10 mouse cellular contexts compared by ENCODE assay signal in genomic region chr2:131232558-131232957, GRCm38 (mm10). TPM values are rescaled to one million over a fixed set of nuclear protein-coding genes. Genes with fewer than 3 reads are reported as not detected.
DNase-seq lines count a peak whose midpoint lies in the region; ATAC-seq and TF ChIP-seq lines count a peak whose summit lies in the region.
"Had no signal": no experiment of that assay in that cellular context is flagged by ENCODE, and none has a peak within 500 bp of the region (broad histone marks: within the 10 kb centered on the region; RNA-seq: fewer than 3 reads in every experiment).

No protein-coding gene starts in this region.

- peak; percentile 57 for DNase-seq in CD4-positive, CD25-positive, alpha-beta regulatory T cell, adult 2 months (ENCODE audit: low read depth, low spot score)
- peak; percentile 93 for DNase-seq in MEL (ENCODE audit: low read depth, low spot score)
- DNase-seq in induced T-regulatory cell, adult 2 months (ENCODE audit: low read depth) = peak; percentile 53
- DNase-seq in forebrain, embryonic 10.5 days (ENCODE audit: extremely low spot score, low spot score) = no peak
- no peak for DNase-seq in embryonic facial prominence, embryonic 10.5 days (ENCODE audit: low spot score)
- DNase-seq: gastrocnemius, postnatal 36 days had no signal

- H3K4me1 ChIP-seq in MEL (ENCODE audit: control insufficient read depth in 1 of 2, insufficient read depth in 2 of 2, low read length in 2 of 2) = peaks cover 10 to 12% of the 10 kb centered on the region in 2 experiments
- peaks cover 35% of the 10 kb centered on the region for H3K4me1 ChIP-seq in forebrain, embryonic 10.5 days
- H3K4me1 ChIP-seq in embryonic facial prominence, embryonic 10.5 days = peaks cover 34% of the 10 kb centered on the region
- peaks cover 20% of the 10 kb centered on the region for H3K4me1 ChIP-seq in kidney, embryonic 14.5 days (ENCODE audit: control insufficient read depth, insufficient read depth, low read length)

- TF ChIP-seq EP300 in MEL (IDR thresholded peaks at IDR 0.05; ENCODE audit: low read depth in 1 of 2, low read length in 2 of 2) = no peak

- peaks cover 11% of the 10 kb centered on the region for H3K79me2 ChIP-seq in MEL (ENCODE audit: control insufficient read depth, insufficient read depth, low read length, poor library complexity)

- H3K27me3 ChIP-seq in MEL (ENCODE audit: control insufficient read depth in 1 of 2, insufficient read depth in 2 of 2, low read length in 2 of 2) = no peaks in the 10 kb centered on the region
- H3K27me3 ChIP-seq in forebrain, embryonic 10.5 days (ENCODE audit: poor library complexity, severe bottlenecking) = no peaks in the 10 kb centered on the region
- H3K27me3 ChIP-seq in embryonic facial prominence, embryonic 10.5 days (replicated peaks; ENCODE audit: low read depth, poor library complexity, severe bottlenecking) = no peaks in the 10 kb centered on the region
- H3K27me3 ChIP-seq in kidney, embryonic 14.5 days (ENCODE audit: control insufficient read depth, insufficient read depth, low read length) = no peaks in the 10 kb centered on the region
- H3K27me3 ChIP-seq: kidney, embryonic 15.5 days had no signal

- H3K9me3 ChIP-seq in MEL (replicated peaks; ENCODE audit: insufficient read depth, low read length) = no peaks in the 10 kb centered on the region
- H3K9me3 ChIP-seq in forebrain, embryonic 10.5 days = no peaks in the 10 kb centered on the region
- no peaks in the 10 kb centered on the region for H3K9me3 ChIP-seq in embryonic facial prominence, embryonic 10.5 days
- no peaks in the 10 kb centered on the region for H3K9me3 ChIP-seq in kidney, embryonic 14.5 days (ENCODE audit: control insufficient read depth, low read length)
- H3K9me3 ChIP-seq: kidney, embryonic 15.5 days had no signal

- no peak for TF ChIP-seq CTCF in MEL (IDR thresholded peaks at IDR 0.05 in 2 of 3, conservative IDR thresholded peaks at IDR 0.05 in 1 of 3; ENCODE audit: control insufficient read depth in 1 of 3, insufficient read depth in 1 of 3, low read depth in 2 of 3, low read length in 3 of 3, poor library complexity in 1 of 3, severe bottlenecking in 1 of 3)

- H3K27ac ChIP-seq in MEL (ENCODE audit: control insufficient read depth, low read depth, low read length) = peak overlapping the region; percentile 62
- H3K27ac ChIP-seq in forebrain, embryonic 10.5 days = no peak overlapping the region
- no peak overlapping the region for H3K27ac ChIP-seq in embryonic facial prominence, embryonic 10.5 days (replicated peaks)
- no peak overlapping the region for H3K27ac ChIP-seq in kidney, embryonic 14.5 days (ENCODE audit: low read depth, low read length)

- 84% methylated on average over 2 of the region's 2 CpGs for WGBS in forebrain, embryonic 10.5 days
- WGBS in embryonic facial prominence, embryonic 10.5 days = 90% methylated on average over 2 of the region's 2 CpGs
- 74% methylated on average over 2 of the region's 2 CpGs for WGBS in kidney, embryonic 14.5 days

- peak overlapping the region in 1 of 2 experiments; percentile 59; a peak in 2 of 4 replicates for H3K4me3 ChIP-seq in MEL (ENCODE audit: control insufficient read depth in 1 of 2, insufficient read depth in 1 of 2, low read depth in 2 of 2, low read length in 2 of 2)
- no peak overlapping the region for H3K4me3 ChIP-seq in forebrain, embryonic 10.5 days
- H3K4me3 ChIP-seq in embryonic facial prominence, embryonic 10.5 days = no peak overlapping the region
- H3K4me3 ChIP-seq in kidney, embryonic 14.5 days (ENCODE audit: low read length) = no peak overlapping the region

- no peak for ATAC-seq in CD4-positive, CD25-positive, alpha-beta regulatory T cell, adult 4 months
- ATAC-seq in megakaryocyte-erythroid progenitor cell, adult 5-6 weeks (replicated peaks; ENCODE audit: low FRiP score, low TSS enrichment, poor library complexity, severe bottlenecking) = peak; percentile 44
- no peak for ATAC-seq in kidney, embryonic 14.5 days (ENCODE audit: low FRiP score, low TSS enrichment)

- H3K36me3 ChIP-seq in MEL (ENCODE audit: control insufficient read depth in 1 of 2, insufficient read depth in 2 of 2, low read length in 2 of 2) = peaks cover 0 to 16% of the 10 kb centered on the region in 2 experiments; a peak in 2 of 4 replicates
- peaks cover 14% of the 10 kb centered on the region; the same call in 1 of the 2 replicates for H3K36me3 ChIP-seq in forebrain, embryonic 10.5 days (replicated peaks)
- H3K36me3 ChIP-seq in embryonic facial prominence, embryonic 10.5 days (replicated peaks) = 0 out of 2 replicates have a peak, but pooled peaks cover 10% of the 10 kb centered on the region
- no peaks in the 10 kb centered on the region for H3K36me3 ChIP-seq in kidney, embryonic 14.5 days (ENCODE audit: control insufficient read depth, insufficient read depth, low read length)

- H3K9ac ChIP-seq in MEL (ENCODE audit: control insufficient read depth, low read depth, low read length, poor library complexity, severe bottlenecking) = peak overlapping the region; percentile 64
- no peak overlapping the region for H3K9ac ChIP-seq in kidney, embryonic 14.5 days (ENCODE audit: low read depth, low read length)
- H3K9ac ChIP-seq: kidney, embryonic 15.5 days had no signal

- no peak for TF ChIP-seq RAD21 in MEL (IDR thresholded peaks at IDR 0.05; ENCODE audit: low read depth, low read length)

- peak in 1 of 2 experiments; percentile 82; a peak in 2 of 4 replicates for TF ChIP-seq POLR2A in MEL (IDR thresholded peaks at IDR 0.05; ENCODE audit: control insufficient read depth in 1 of 2, insufficient read depth in 1 of 2, low read depth in 1 of 2, low read length in 2 of 2, poor library complexity in 1 of 2)

- H3K4me2 ChIP-seq in kidney, embryonic 14.5 days (replicated peaks; ENCODE audit: low read depth, low read length) = no peak overlapping the region

RNA-seq across cellular contexts. Expression of gene Mavs, which starts 1.3 kb away (rescaled TPM):
- polyA plus RNA-seq in CD4-positive, CD25-positive, alpha-beta regulatory T cell, adult 4 months (2017; shearing (Covaris generic)) = 10 to 100 TPM; 22.5 to 34.2 TPM
- total RNA-seq in MEL (2012; rRNA removed) = 21.2 and 21.3 TPM in 2 replicates
- polyA plus RNA-seq in MEL (2012; ENCODE audit: insufficient read depth in 1 of 2, insufficient read length in 2 of 2, low read depth in 1 of 2, low replicate concordance in 2 of 2, missing spikeins in 1 of 2) = 10 to 100 TPM in 1 of 2 experiments, not detected in 1; 32.1 TPM
- 28.8 and 28.9 TPM in 2 replicates for total RNA-seq in megakaryocyte-erythroid progenitor cell, adult 5-6 weeks (2014; fragmentation: Nextera tagmentation)
- total RNA-seq in megakaryocyte-erythroid progenitor cell, adult 5-6 weeks (2017) = 16.9 and 24.8 TPM in 2 replicates
- 19.7 and 20.1 TPM in 2 replicates for polyA plus RNA-seq in forebrain, embryonic 10.5 days (2016; fragmentation: Nextera tagmentation; extraction: Ambion mirVana)
- polyA plus RNA-seq in embryonic facial prominence, embryonic 10.5 days (2016; fragmentation: Nextera tagmentation; extraction: Ambion mirVana) = 19.4 and 20.4 TPM in 2 replicates
- 19.7 and 23.7 TPM in 2 replicates for polyA plus RNA-seq in kidney, embryonic 14.5 days (2014; fragmentation: Nextera tagmentation; extraction: Ambion mirVana)

RNA-seq across cellular contexts. Expression of gene Ap5s1, which starts 25.7 kb away (rescaled TPM):
- polyA plus RNA-seq in CD4-positive, CD25-positive, alpha-beta regulatory T cell, adult 4 months (2017; shearing (Covaris generic)) = 10 to 100 TPM; 23.8 to 28.5 TPM
- 9.6 TPM in 2 replicates for total RNA-seq in MEL (2012; rRNA removed)
- polyA plus RNA-seq in MEL (2012; ENCODE audit: insufficient read depth in 1 of 2, insufficient read length in 2 of 2, low read depth in 1 of 2, low replicate concordance in 2 of 2, missing spikeins in 1 of 2) = 10 to 100 TPM in 1 of 2 experiments, not detected in 1; 12.7 TPM
- 5.9 and 14.7 TPM in 2 replicates for total RNA-seq in megakaryocyte-erythroid progenitor cell, adult 5-6 weeks (2014; fragmentation: Nextera tagmentation)
- 1.9 and 3.3 TPM in 2 replicates for total RNA-seq in megakaryocyte-erythroid progenitor cell, adult 5-6 weeks (2017)
- polyA plus RNA-seq in forebrain, embryonic 10.5 days (2016; fragmentation: Nextera tagmentation; extraction: Ambion mirVana) = 23.2 and 26.9 TPM in 2 replicates
- polyA plus RNA-seq in embryonic facial prominence, embryonic 10.5 days (2016; fragmentation: Nextera tagmentation; extraction: Ambion mirVana) = 23.3 and 25.3 TPM in 2 replicates
- 22.2 and 23.7 TPM in 2 replicates for polyA plus RNA-seq in kidney, embryonic 14.5 days (2014; fragmentation: Nextera tagmentation; extraction: Ambion mirVana)

RNA-seq across cellular contexts. Expression of gene Pank2, which starts 29.7 kb away (rescaled TPM):
- polyA plus RNA-seq in CD4-positive, CD25-positive, alpha-beta regulatory T cell, adult 4 months (2017; shearing (Covaris generic)) = 10 to 100 TPM in 1 of 2 experiments, 1 to 10 TPM in 1; 7.7 to 12.0 TPM
- total RNA-seq in MEL (2012; rRNA removed) = 34.9 and 36.0 TPM in 2 replicates
- polyA plus RNA-seq in MEL (2012; ENCODE audit: insufficient read depth in 1 of 2, insufficient read length in 2 of 2, low read depth in 1 of 2, low replicate concordance in 2 of 2, missing spikeins in 1 of 2) = 100 to 1,000 TPM in 1 of 2 experiments, 10 to 100 TPM in 1; 71.8 to 275 TPM
- total RNA-seq in megakaryocyte-erythroid progenitor cell, adult 5-6 weeks (2014; fragmentation: Nextera tagmentation) = 47.4 and 52.7 TPM in 2 replicates
- total RNA-seq in megakaryocyte-erythroid progenitor cell, adult 5-6 weeks (2017) = 56.3 and 94.8 TPM in 2 replicates
- polyA plus RNA-seq in forebrain, embryonic 10.5 days (2016; fragmentation: Nextera tagmentation; extraction: Ambion mirVana) = 38.9 and 44.8 TPM in 2 replicates
- 44.2 and 44.6 TPM in 2 replicates for polyA plus RNA-seq in embryonic facial prominence, embryonic 10.5 days (2016; fragmentation: Nextera tagmentation; extraction: Ambion mirVana)
- polyA plus RNA-seq in kidney, embryonic 14.5 days (2014; fragmentation: Nextera tagmentation; extraction: Ambion mirVana) = 45.4 and 49.3 TPM in 2 replicates

RNA-seq across cellular contexts. Expression of gene Spef1, which starts 45.5 kb away (rescaled TPM):
- under 1 TPM; 0.34 to 0.79 TPM for polyA plus RNA-seq in CD4-positive, CD25-positive, alpha-beta regulatory T cell, adult 4 months (2017; shearing (Covaris generic))
- 0.46 and 1.8 TPM in 2 replicates for total RNA-seq in MEL (2012; rRNA removed)
- 1 to 10 TPM in 1 of 2 experiments, not detected in 1; 1.2 TPM for polyA plus RNA-seq in MEL (2012; ENCODE audit: insufficient read depth in 1 of 2, insufficient read length in 2 of 2, low read depth in 1 of 2, low replicate concordance in 2 of 2, missing spikeins in 1 of 2)
- total RNA-seq in megakaryocyte-erythroid progenitor cell, adult 5-6 weeks (2014; fragmentation: Nextera tagmentation) = 3.7 and 4.1 TPM in 2 replicates
- 1.3 and 2.5 TPM in 2 replicates for total RNA-seq in megakaryocyte-erythroid progenitor cell, adult 5-6 weeks (2017)
- polyA plus RNA-seq in forebrain, embryonic 10.5 days (2016; fragmentation: Nextera tagmentation; extraction: Ambion mirVana) = 4.4 and 4.6 TPM in 2 replicates
- 3.2 TPM in 2 replicates for polyA plus RNA-seq in embryonic facial prominence, embryonic 10.5 days (2016; fragmentation: Nextera tagmentation; extraction: Ambion mirVana)
- polyA plus RNA-seq in kidney, embryonic 14.5 days (2014; fragmentation: Nextera tagmentation; extraction: Ambion mirVana) = 3.4 and 5.1 TPM in 2 replicates

RNA-seq across cellular contexts. Expression of gene Cdc25b, which starts 45.8 kb away (rescaled TPM):
- polyA plus RNA-seq in CD4-positive, CD25-positive, alpha-beta regulatory T cell, adult 4 months (2017; shearing (Covaris generic)) = 10 to 100 TPM; 49.8 to 63.9 TPM
- 11.8 and 12.6 TPM in 2 replicates for total RNA-seq in MEL (2012; rRNA removed)
- polyA plus RNA-seq in MEL (2012; ENCODE audit: insufficient read depth in 1 of 2, insufficient read length in 2 of 2, low read depth in 1 of 2, low replicate concordance in 2 of 2, missing spikeins in 1 of 2) = 10 to 100 TPM in 1 of 2 experiments, not detected in 1; 34.5 TPM
- 8.7 and 21.6 TPM in 2 replicates for total RNA-seq in megakaryocyte-erythroid progenitor cell, adult 5-6 weeks (2014; fragmentation: Nextera tagmentation)
- 5.4 and 19.0 TPM in 2 replicates for total RNA-seq in megakaryocyte-erythroid progenitor cell, adult 5-6 weeks (2017)
- polyA plus RNA-seq in forebrain, embryonic 10.5 days (2016; fragmentation: Nextera tagmentation; extraction: Ambion mirVana) = 65.9 and 79.3 TPM in 2 replicates
- polyA plus RNA-seq in embryonic facial prominence, embryonic 10.5 days (2016; fragmentation: Nextera tagmentation; extraction: Ambion mirVana) = 50.0 and 52.6 TPM in 2 replicates
- 41.5 and 55.7 TPM in 2 replicates for polyA plus RNA-seq in kidney, embryonic 14.5 days (2014; fragmentation: Nextera tagmentation; extraction: Ambion mirVana)

Comparison
In these comparisons a context has a peak if more than half of its experiments do, and no peak if none do; other contexts are left out.
1. DNase-seq: peak in CD4-positive, CD25-positive, alpha-beta regulatory T cell, adult 2 months (single experiment), MEL (single experiment) and induced T-regulatory cell, adult 2 months (single experiment); none in forebrain, embryonic 10.5 days (single experiment) and embryonic facial prominence, embryonic 10.5 days (single experiment).